Mouse (Mus musculus) heart, embryonic 10.5 days (tissue): Measurements from ENCODE around the gene RPS10-NUDT3. TPM values are rescaled to one million over a fixed set of nuclear protein-coding genes. Genes with fewer than 3 reads are reported as not detected.
A peak's percentile ranks its signal among the peaks of the same experiment; 100 is the strongest.

ENCODE experiments used
- DNase-seq: peaks from one replicate; pipeline ENCODE4 v3.0.0-alpha.2; 2017; ENCODE audit warnings: low spot score
- H3K27ac ChIP-seq: fragments of 300-500 bp; sonication (generic); 2 replicates; pipeline ENCODE4 v1.5.1; 2016; ENCODE audit warnings: mild to moderate bottlenecking
- H3K27me3 ChIP-seq: fragments of 300-500 bp; sonication (generic); 2 replicates; pipeline ENCODE4 v1.6.1; 2016; ENCODE audit warnings: mild to moderate bottlenecking; ENCODE audit not compliant: poor library complexity, insufficient read depth, severe bottlenecking
- H3K36me3 ChIP-seq: fragments of 300-500 bp; sonication (generic); 2 replicates; pipeline ENCODE4 v1.6.1; 2016; ENCODE audit warnings: mild to moderate bottlenecking, moderate library complexity
- H3K4me1 ChIP-seq: fragments of 300-500 bp; sonication (generic); 2 replicates; pipeline ENCODE4 v1.6.1; 2016; ENCODE audit warnings: mild to moderate bottlenecking
- H3K4me3 ChIP-seq: fragments of 300-500 bp; sonication (generic); 2 replicates; pipeline ENCODE4 v1.5.1; 2016; ENCODE audit warnings: mild to moderate bottlenecking, moderate library complexity
- H3K9me3 ChIP-seq: fragments of 300-500 bp; sonication (generic); 2 replicates; pipeline ENCODE4 v1.6.1; 2016; ENCODE audit warnings: mild to moderate bottlenecking, moderate library complexity
- WGBS: fragments of 180-500 bp; shearing (Covaris S2); methylation state at CpG from one replicate; pipeline ENCODE4 v1.1.7; 2016; 5-methylcytosine and 5-hydroxymethylcytosine counted together
- polyA plus RNA-seq: library from polyadenylated mRNA; unstranded; fragments of >200 nt; fragmentation: Nextera tagmentation; extraction: Ambion mirVana; gene quantifications from 2 replicates; pipeline ENCODE4 v1.2.1, GENCODE M21; 2016

RPS10-NUDT3 gene
- polyA plus RNA-seq, 1 experiment from 2014 or later = not detected

DNA sequence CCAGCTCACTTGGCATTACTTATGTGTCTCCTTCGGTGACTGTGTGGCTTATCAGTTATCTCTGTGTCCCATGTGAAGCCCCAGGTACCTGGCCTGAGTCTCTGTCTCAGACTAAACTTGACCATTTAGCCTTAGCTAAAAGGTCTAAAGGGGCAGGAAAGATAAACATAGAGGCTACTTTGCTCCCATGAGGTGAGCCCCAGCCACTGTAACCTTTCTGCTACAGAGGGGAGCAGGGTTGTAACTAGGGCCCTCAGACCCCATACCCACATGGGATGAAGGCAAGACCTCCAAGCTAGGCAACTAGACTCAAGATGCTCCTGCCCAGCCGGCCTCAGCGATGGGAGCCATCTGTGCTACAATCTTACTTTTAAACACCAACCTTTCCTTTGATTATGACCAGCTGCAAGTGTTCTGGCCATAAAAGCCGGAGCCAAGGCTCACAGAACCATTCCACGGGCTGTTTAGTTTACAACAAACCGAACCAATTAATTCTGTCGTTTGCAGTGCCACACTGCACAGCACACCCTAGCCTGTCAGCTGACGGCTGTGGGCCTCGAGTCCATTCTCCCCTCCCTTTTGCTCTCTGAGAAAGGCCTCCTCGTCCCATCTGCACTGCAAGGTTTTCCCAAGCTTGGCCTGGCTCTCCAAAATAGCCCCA, 59.8 kb downstream of the RPS10-NUDT3 start:
- WGBS = 81% methylated on average over 10 of the region's 10 CpGs
- H3K27ac ChIP-seq = 0 out of 2 replicates have a peak overlapping the region, but pooled peaks have one; percentile 8
- peaks cover 69% of the 10 kb centered on the region for H3K36me3 ChIP-seq
- no peak for DNase-seq
- no peaks in the 10 kb centered on the region for H3K9me3 ChIP-seq
- H3K27me3 ChIP-seq = no peaks in the 10 kb centered on the region
- H3K4me1 ChIP-seq = peaks cover 16% of the 10 kb centered on the region
- H3K4me3 ChIP-seq = no peak overlapping the region

DNA sequence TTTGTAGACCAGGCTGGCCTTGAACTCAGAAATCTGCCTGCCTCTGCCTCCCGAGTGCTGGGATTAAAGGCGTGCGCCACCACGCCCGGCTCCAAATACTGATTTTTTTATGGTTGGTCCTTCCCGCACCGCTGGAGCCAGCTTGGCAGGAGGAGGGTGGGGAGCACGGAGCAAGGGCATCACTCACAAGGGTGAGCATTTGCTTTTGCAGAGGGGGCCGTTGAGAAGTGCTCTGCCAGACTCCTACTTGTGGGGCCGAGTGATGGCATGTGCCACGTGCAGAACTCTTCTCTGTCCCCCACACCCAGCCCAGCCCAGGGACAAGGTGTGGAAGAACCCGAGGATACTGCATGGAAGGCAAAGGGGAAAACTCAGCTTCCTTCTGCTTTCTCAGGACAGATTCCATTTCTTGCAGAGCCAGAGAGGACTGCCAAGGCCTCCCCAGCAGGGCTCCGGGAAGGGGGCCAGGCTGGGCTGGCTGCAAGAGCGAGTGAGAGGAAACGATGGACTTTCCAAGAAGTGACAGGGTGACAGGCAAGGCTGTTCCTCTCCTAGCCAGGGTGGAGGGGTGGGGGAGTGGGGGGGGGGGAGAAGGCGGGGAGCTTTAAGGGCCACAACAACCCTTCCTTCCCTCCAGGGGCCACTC, 60.4 kb downstream of the RPS10-NUDT3 start:
- 0 out of 2 replicates have a peak overlapping the region, but pooled peaks have one; percentile 8 for H3K27ac ChIP-seq
- H3K9me3 ChIP-seq = no peaks in the 10 kb centered on the region
- no peak for DNase-seq
- no peak overlapping the region for H3K4me3 ChIP-seq
- peaks cover 13% of the 10 kb centered on the region for H3K4me1 ChIP-seq
- H3K27me3 ChIP-seq = no peaks in the 10 kb centered on the region
- 93% methylated on average over 16 of the region's 16 CpGs for WGBS
- H3K36me3 ChIP-seq = peaks cover 63% of the 10 kb centered on the region

DNA sequence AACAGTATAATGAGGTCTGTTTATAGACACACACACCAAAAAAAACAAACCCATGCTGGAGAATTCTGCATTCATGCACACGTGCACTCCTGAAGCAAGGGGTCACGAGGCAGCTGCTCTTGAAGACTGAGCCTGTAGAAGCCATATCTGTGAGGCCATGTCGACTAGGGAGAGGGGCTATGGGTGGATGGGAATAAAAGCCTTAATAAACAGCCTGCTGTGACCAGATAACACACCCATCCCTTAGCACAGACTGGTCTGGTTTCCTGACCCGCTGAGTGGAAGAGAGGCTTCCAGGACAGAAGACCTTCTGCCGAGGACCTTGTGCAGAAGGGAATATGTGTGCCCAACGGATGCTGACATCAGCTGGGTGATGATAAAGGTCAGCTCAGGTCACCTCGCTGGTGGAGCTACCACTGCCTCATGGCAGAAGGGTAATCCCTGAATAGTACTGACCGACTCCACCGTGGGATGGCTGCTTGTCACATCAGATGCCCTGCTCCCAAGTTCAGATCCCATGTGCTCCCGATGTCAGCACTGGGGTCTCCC, 61.2 kb downstream of the RPS10-NUDT3 start:
- H3K36me3 ChIP-seq = peaks cover 55% of the 10 kb centered on the region
- WGBS = 76% methylated on average over 10 of the region's 10 CpGs
- no peak for DNase-seq
- no peak overlapping the region for H3K4me3 ChIP-seq
- H3K4me1 ChIP-seq = peaks cover 11% of the 10 kb centered on the region
- H3K27ac ChIP-seq = no peak overlapping the region
- H3K27me3 ChIP-seq = no peaks in the 10 kb centered on the region
- H3K9me3 ChIP-seq = no peaks in the 10 kb centered on the region

DNA sequence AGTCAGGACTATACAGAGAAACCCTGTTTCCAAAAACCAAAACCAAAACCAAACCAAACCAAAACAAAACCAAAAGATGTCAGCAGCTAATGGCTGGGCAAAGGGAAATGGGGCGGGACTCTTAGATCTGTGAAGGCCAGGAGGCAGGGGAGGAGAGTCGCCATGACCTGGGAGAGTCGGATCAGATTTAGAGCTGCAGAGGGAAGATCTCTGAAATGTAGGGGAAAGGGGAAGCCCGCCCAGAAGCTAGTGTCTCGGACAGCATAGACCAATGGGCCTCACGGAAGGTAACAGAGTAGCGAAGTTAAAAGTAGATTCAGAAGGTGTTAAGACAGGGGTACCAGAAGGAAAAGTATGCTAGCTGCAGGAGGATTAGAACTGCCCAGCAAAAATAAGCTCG, 63.7 kb downstream of the RPS10-NUDT3 start:
- WGBS = 68% methylated on average over 8 of the region's 8 CpGs
- Histone ChIP-seq H3K27ac (no peak overlapping the region), H3K4me3 (no peak overlapping the region)

DNA sequence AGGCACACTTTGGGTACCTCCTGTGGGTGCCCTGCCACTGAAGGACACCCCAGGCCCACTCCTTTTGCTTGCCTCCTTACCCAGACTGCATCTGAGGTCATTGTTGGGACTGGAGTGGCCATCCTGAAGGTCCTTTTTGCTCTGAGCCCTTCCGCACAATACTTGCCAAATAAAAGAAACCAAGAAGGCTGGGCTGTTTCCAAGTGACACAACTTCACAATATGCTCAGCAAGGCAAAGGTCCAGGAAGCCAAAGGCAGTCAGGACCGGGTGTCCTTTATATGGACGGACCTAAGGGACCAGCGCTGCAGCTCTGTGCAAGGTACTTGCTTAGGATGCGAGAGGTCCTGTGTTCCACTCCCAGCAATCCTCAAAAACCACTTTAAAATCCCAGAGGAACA, 66.8 kb downstream of the RPS10-NUDT3 start:
- Histone ChIP-seq H3K4me1 (peaks cover 49% of the 10 kb centered on the region), H3K9me3 (no peaks in the 10 kb centered on the region), H3K4me3 (no peak overlapping the region), H3K36me3 (peaks cover 17% of the 10 kb centered on the region), H3K27me3 (no peaks in the 10 kb centered on the region), H3K27ac (no peak overlapping the region)
- no peak for DNase-seq
- 90% methylated on average over 5 of the region's 5 CpGs for WGBS

More for the DNA sequence above, 63.7 kb downstream of the RPS10-NUDT3 start:
- Histone ChIP-seq H3K4me1 (peaks cover 27% of the 10 kb centered on the region), H3K9me3 (no peaks in the 10 kb centered on the region), H3K36me3 (peaks cover 34% of the 10 kb centered on the region), H3K27me3 (no peaks in the 10 kb centered on the region)
- no peak for DNase-seq

DNA sequence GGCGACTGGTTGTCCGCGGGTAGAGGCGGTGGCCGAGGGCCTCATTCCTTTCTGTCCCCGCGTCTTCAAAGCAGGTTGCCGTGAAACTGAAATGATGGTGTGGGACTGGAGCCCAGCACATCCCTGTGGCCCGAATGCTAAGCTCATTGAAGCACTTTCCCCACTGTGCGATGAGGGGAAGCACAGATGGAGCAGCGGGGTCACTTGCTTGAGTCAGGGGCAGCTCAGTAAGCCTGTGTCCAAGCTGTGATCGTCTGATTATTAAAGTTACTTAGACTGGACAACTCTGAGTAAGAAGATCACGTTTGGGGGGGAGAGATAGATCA, 69.1 kb downstream of the RPS10-NUDT3 start:
- under 1% methylated on average over 13 of the region's 13 CpGs for WGBS
- Histone ChIP-seq H3K4me1 (peaks cover 57% of the 10 kb centered on the region), H3K27me3 (no peaks in the 10 kb centered on the region), H3K36me3 (peaks cover 19% of the 10 kb centered on the region), H3K9me3 (no peaks in the 10 kb centered on the region), H3K27ac (peak overlapping the region; percentile 87), H3K4me3 (peak overlapping the region; percentile 78)
- DNase-seq = no peak

DNA sequence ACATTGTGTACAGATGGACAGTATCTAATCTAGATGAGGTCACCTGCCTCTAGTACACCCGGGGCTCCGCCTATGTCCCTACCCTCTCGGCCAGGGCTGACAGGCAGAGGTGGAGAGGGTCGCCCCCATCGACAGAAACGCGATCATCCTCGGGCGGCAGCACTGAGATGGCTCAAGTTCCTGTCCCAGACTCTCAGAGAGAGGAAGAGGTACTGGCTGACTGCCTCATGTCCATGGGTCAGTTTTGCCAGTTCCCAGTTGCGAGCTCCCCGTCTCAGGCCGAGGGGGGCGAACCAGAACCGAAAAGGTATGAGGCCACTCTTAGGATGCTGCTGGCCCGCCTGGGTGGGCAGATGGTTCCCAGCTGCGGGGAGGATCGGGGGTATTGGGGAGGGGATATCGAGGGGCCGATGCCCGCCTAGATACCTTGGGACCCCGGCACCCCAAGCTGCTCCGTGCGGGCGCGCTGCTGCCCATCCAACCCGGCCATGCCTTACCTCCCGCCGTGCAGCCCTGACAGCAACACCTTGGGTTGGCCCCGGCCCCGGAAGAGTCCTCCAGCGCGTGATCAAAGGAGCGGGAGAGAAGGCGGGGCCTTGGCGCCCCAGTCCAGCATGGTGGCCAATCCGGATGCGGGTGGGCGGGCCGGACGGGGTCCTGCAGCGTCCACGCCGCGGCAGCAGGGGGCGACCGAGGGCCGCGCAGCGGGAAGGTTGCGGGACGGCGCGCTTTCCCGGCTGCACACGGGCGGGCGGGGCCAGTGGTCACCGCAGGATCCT, 69.7 kb downstream of the RPS10-NUDT3 start, which contains the start of gene AI413582:
TSS of gene AI413582 (minus strand) at position 594 of the 779 bp plus-strand sequence.
- peak; percentile 98 for DNase-seq
- whole genome bisulfite sequencing = under 1% methylated on average over 58 of the region's 58 CpGs
- H3K4me3 ChIP-seq = peak within 1 kb of the TSS; percentile 78
- H3K27me3 ChIP-seq = no peaks in the 10 kb centered on the region
- peaks cover 63% of the 10 kb centered on the region for H3K4me1 ChIP-seq
- peaks cover 24% of the 10 kb centered on the region for H3K36me3 ChIP-seq
- H3K27ac ChIP-seq = peak within 1 kb of the TSS; percentile 87
- no peaks in the 10 kb centered on the region for H3K9me3 ChIP-seq

DNA sequence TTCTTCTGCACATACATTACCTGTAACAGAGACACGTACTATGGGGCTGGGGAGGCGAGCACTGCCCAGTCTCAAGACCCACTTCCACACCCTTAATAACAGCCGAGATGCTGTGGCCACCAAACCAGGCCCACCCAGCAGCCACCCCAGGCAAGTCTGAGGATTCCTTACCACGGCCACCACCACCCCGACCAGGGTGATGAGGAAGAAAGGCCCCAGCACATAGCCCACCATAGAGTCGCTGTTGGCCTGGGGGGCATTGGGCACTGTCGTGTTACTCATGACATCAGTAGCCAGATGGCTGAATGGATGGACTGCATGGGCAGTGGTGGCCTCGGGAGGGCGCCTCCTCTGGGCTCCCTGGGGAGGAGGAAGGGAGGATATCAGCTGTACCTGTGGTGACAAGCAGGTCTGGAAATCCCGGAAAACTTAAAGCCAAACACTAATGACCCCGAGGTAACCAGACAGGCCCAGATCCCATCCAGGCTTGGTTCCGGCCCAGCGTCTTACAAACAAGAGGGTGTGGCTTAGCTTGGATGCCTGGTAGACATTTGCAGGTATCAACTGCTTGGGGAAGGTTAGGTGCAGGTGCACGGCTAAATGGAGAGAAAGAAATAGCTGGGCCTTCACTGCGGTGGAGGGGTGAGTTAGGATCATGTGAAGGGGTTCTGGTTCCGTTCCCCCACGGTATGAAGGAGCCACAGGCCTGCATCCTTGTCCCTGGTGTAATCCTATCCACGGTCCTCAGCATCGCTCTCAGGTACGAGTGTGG, 70.4 kb downstream of the RPS10-NUDT3 start:
- H3K4me1 ChIP-seq = peaks cover 69% of the 10 kb centered on the region
- H3K27ac ChIP-seq = peak overlapping the region; percentile 87
- no peak for DNase-seq
- peaks cover 31% of the 10 kb centered on the region for H3K36me3 ChIP-seq
- H3K4me3 ChIP-seq = peak overlapping the region; percentile 78
- 12% methylated on average over 20 of the region's 20 CpGs for WGBS
- H3K9me3 ChIP-seq = no peaks in the 10 kb centered on the region
- H3K27me3 ChIP-seq = no peaks in the 10 kb centered on the region

DNA sequence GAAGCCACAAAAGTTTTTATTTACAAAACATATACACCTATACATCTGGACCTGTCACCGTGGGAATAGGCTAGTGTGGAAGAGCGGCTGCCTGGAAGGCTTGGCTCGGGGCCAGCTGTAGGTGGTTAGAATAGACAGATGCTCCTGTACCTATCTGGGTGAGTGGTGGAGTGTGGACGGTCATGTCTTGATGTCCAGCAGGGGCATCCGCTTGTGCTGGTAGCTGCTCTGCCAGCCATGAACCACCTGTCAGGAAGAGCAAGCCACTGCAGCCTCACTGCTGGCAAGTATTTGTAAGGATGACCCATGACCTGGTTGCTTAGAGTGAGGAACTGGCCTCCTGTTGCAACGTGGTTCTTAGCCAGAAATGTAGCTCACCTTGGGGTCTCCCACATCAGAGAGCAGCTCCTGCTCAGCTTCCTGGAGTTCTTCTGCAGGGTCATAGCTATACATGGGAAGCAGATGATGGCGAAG, 71.2 kb downstream of the RPS10-NUDT3 start:
- no peaks in the 10 kb centered on the region for H3K27me3 ChIP-seq
- 58% methylated on average over 7 of the region's 7 CpGs for WGBS
- H3K9me3 ChIP-seq = no peaks in the 10 kb centered on the region
- peaks cover 77% of the 10 kb centered on the region for H3K4me1 ChIP-seq
- H3K36me3 ChIP-seq = peaks cover 31% of the 10 kb centered on the region
- H3K4me3 ChIP-seq = no peak overlapping the region
- no peak overlapping the region for H3K27ac ChIP-seq
- no peak for DNase-seq

DNA sequence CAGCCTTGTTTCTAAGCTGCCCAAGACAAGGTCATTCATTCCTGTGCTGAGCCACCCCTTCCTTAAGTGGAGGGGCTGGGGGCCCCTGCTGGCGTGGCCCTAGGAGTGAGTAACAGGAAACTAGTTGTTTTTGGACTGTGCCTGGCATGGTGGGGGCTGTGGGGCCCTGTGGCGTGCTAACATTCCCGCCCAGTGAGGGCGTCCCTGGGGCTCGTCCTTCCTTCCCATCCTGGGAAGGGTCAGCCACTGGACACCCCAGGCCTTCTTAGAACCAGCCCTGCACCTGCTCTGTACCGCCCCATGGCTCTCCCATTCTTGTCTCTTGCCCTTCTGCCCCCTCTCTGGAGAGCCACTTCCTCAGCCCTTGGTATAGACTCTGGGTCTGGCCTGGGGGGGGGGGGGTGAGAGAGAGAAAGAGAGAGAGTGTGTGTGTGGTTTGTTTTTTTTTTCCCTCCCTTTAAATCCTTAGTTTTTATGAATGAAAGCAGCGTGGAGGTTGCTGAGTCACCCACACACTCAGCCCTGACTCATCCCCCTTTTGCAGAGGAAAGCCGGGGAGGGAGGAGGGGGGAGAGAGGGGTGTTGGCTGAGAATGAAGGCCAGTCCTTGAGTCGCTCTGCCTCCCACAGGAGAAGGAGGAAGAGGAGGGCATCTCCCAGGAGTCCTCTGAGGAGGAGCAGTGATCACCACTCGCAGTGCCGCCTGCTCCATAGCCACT, 73.1 kb downstream of the RPS10-NUDT3 start:
- Histone ChIP-seq H3K4me1 (peaks cover 80% of the 10 kb centered on the region), H3K27me3 (no peaks in the 10 kb centered on the region), H3K36me3 (peaks cover 31% of the 10 kb centered on the region), H3K4me3 (0 out of 2 replicates have a peak overlapping the region, but pooled peaks have one; percentile 13), H3K9me3 (no peaks in the 10 kb centered on the region), H3K27ac (no peak overlapping the region)
- no peak for DNase-seq
- WGBS = 48% methylated on average over 9 of the region's 11 CpGs

DNA sequence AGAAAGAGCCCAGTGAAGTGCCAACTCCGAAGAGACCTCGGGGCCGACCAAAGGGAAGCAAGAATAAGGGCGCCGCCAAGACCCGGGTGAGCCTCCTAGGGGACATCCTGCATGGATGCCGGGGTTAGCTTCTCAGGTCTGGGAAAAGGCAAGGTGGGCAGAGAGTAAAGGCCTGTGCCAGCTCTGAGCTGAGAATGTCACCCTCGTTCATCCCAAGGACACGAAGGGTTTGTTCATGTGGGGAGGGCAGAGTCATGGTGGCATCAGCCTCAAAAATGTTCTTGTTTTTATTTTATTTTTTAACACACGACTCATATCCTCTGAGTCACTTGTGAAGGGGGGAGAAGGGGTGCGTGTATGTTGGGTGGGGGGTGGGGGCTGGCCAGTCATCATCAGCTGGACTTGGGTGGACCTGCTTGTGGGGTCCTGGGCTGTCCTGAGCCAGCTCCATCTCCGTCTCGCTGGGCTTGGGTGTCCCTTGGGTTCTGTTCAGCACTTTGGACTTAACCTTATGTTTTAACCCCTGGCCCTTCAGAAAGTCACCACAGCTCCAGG, 74.0 kb downstream of the RPS10-NUDT3 start:
- H3K27ac ChIP-seq = no peak overlapping the region
- no peak for DNase-seq
- H3K4me1 ChIP-seq = peaks cover 72% of the 10 kb centered on the region
- no peak overlapping the region for H3K4me3 ChIP-seq
- H3K9me3 ChIP-seq = no peaks in the 10 kb centered on the region
- 87% methylated on average over 13 of the region's 13 CpGs for WGBS
- no peaks in the 10 kb centered on the region for H3K27me3 ChIP-seq
- peaks cover 31% of the 10 kb centered on the region for H3K36me3 ChIP-seq
